Mouse (Mus musculus): ENCODE measurements around the gene Megf6. TPM values are rescaled to one million over a fixed set of nuclear protein-coding genes. Genes with fewer than 3 reads are reported as not detected.

The Megf6 gene
- polyA plus RNA-seq, 1 experiment from 2014 or later: 5.8 TPM

DNA sequence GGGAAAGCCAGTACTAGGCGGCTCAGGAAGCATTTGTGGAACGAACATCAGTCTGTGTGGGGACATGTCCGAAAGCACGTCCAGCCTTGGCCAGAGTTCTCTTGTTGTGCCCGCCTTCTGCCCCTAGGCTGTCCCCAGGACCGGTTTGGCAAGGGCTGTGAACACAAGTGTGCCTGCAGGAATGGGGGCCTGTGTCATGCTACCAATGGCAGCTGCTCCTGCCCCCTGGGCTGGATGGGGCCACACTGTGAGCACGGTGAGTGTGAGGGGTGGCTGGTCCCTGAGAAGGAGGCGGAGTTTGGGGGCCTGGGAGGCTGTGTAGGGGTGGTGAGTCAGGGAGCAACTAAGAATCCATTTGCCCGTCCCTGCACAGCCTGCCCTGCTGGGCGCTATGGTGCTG is 99.0 kb downstream of the Megf6 start:
- Histone ChIP-seq H3K36me3 (ENCODE audit: poor library complexity, severe bottlenecking) (0 out of 2 replicates have a peak, but pooled peaks cover 3% of the 10 kb centered on the region), H3K27me3 (no peaks in the 10 kb centered on the region), H3K4me3 (no peak overlapping the region), H3K4me2 (no peak overlapping the region), H3K9me3 (replicated peaks) (no peaks in the 10 kb centered on the region), H3K9ac (no peak overlapping the region), H3K4me1 (no peaks in the 10 kb centered on the region), H3K27ac (no peak overlapping the region)
- ATAC-seq: no peak
- WGBS: 59% methylated on average over 10 of the region's 10 CpGs

DNA sequence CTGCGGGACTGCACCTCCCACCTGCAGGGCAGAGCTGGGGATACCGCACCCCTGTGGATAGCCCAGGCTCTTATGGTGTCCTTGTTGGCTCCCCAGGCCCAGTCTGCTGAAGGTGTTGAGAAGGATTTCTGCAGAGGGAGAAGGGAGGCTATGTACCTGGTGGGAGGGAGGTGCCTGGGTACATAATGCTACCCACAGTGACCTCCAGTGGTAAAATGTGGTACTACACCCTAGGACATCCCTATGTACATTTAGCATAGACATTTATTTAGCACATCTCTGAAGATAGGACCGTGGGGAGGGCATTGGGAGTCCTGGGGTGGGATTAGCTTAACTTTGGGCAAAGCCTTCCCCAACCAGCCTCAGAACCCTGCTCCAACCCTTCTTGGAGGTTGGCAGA is 102.5 kb downstream of the Megf6 start:
- Histone ChIP-seq H3K9ac (no peak overlapping the region), H3K4me3 (no peak overlapping the region), H3K4me2 (no peak overlapping the region), H3K27me3 (no peaks in the 10 kb centered on the region), H3K4me1 (no peaks in the 10 kb centered on the region), H3K36me3 (ENCODE audit: poor library complexity, severe bottlenecking) (no peaks in the 10 kb centered on the region), H3K27ac (no peak overlapping the region), H3K9me3 (replicated peaks) (no peaks in the 10 kb centered on the region)
- WGBS: 43% methylated on average over 3 of the region's 3 CpGs
- ATAC-seq: no peak

GRCm38 (mm10) chr4:154279481-154279880 is 109.0 kb downstream of the Megf6 start:
- WGBS: 90% methylated on average over 9 of the region's 9 CpGs
- no peak for ATAC-seq

GRCm38 (mm10) chr4:154283671-154284070 is 113.1 kb downstream of the Megf6 start:
- no peak for ATAC-seq
- WGBS: 83% methylated on average over 7 of the region's 7 CpGs

More at GRCm38 (mm10) chr4:154279481-154279880, 109.0 kb downstream of the Megf6 start:
- H3K27ac ChIP-seq: no peak overlapping the region
- H3K27me3 ChIP-seq: no peaks in the 10 kb centered on the region
- no peak overlapping the region for H3K9ac ChIP-seq
- no peaks in the 10 kb centered on the region for H3K4me1 ChIP-seq
- no peaks in the 10 kb centered on the region for H3K9me3 ChIP-seq (replicated peaks)
- H3K36me3 ChIP-seq (ENCODE audit: poor library complexity, severe bottlenecking): no peaks in the 10 kb centered on the region
- H3K4me3 ChIP-seq: no peak overlapping the region
- H3K4me2 ChIP-seq: no peak overlapping the region

GRCm38 (mm10) chr4:154293735-154294201 is 123.2 kb downstream of the Megf6 start:
- Histone ChIP-seq H3K9ac (no peak overlapping the region), H3K4me1 (no peaks in the 10 kb centered on the region), H3K27ac (no peak overlapping the region), H3K36me3 (ENCODE audit: poor library complexity, severe bottlenecking) (no peaks in the 10 kb centered on the region), H3K27me3 (peaks cover 27% of the 10 kb centered on the region), H3K4me2 (no peak overlapping the region), H3K9me3 (replicated peaks) (no peaks in the 10 kb centered on the region), H3K4me3 (no peak overlapping the region)
- 78% methylated on average over 4 of the region's 4 CpGs for WGBS
- no peak for ATAC-seq

More at GRCm38 (mm10) chr4:154283671-154284070, 113.1 kb downstream of the Megf6 start:
- H3K36me3 ChIP-seq (ENCODE audit: poor library complexity, severe bottlenecking): no peaks in the 10 kb centered on the region
- no peak overlapping the region for H3K27ac ChIP-seq
- H3K4me3 ChIP-seq: no peak overlapping the region
- no peak overlapping the region for H3K4me2 ChIP-seq
- no peak overlapping the region for H3K9ac ChIP-seq
- H3K27me3 ChIP-seq: no peaks in the 10 kb centered on the region
- H3K9me3 ChIP-seq (replicated peaks): no peaks in the 10 kb centered on the region
- no peaks in the 10 kb centered on the region for H3K4me1 ChIP-seq

- no peak overlapping the region for H3K27ac ChIP-seq
- H3K4me3 ChIP-seq: no peak overlapping the region
- H3K9me3 ChIP-seq (replicated peaks): no peaks in the 10 kb centered on the region
- no peak overlapping the region for H3K9ac ChIP-seq
- no peaks in the 10 kb centered on the region for H3K36me3 ChIP-seq (ENCODE audit: poor library complexity, severe bottlenecking)
- no peak for ATAC-seq
- no peaks in the 10 kb centered on the region for H3K4me1 ChIP-seq
- peaks cover 32% of the 10 kb centered on the region for H3K27me3 ChIP-seq
- 74% methylated on average over 8 of the region's 8 CpGs for WGBS
- H3K4me2 ChIP-seq: no peak overlapping the region
Observed at GRCm38 (mm10) chr4:154294262-154294731, 123.8 kb downstream of the Megf6 start.

- Histone ChIP-seq H3K9me3 (replicated peaks) (no peaks in the 10 kb centered on the region), H3K4me2 (no peak overlapping the region), H3K27me3 (peaks cover 56% of the 10 kb centered on the region), H3K9ac (no peak overlapping the region), H3K4me1 (peaks cover 9% of the 10 kb centered on the region), H3K27ac (no peak overlapping the region), H3K4me3 (no peak overlapping the region), H3K36me3 (ENCODE audit: poor library complexity, severe bottlenecking) (no peaks in the 10 kb centered on the region)
- no peak for ATAC-seq
- WGBS: 47% methylated on average over 9 of the region's 9 CpGs
Observed at GRCm38 (mm10) chr4:154297761-154298160, 127.2 kb downstream of the Megf6 start.

DNA sequence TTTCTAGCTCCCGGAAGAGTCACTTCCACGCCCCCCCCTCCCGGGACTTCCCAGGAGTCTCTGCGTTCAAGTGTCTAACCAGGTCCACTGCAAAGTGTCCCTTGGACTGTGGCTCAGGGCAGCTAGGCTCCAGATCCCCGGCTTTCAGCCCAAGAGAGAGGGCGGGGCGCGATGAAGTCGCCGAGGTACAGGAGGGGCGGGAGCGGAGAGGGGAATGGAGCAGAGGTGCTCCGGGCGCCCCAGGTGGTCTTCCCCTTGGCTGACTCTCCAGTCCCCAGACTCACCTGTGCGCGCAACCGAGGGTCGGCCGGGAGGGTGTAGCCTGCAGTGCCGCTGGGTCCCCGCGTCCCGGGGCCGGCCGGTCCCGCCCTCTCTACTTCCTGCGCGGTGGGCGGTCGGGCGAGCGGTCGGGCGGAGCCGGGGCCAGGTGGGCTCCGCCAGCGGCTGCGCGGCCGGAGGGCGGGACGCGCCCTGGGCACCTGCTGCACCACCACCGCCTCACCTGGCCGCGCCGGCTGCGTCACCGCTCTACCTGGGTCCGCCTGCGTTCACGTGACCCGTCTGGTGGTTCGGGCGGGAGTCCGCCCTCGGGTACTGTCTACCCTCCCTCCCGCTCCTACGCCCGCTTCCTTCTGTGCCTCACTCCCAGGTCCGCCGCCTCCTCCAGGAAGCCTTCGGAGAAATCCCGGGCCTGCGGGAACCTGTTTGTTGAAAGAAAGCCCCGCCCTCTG is 129.2 kb downstream of the Megf6 start:
- H3K4me3 ChIP-seq: peak overlapping the region; percentile 45
- no peaks in the 10 kb centered on the region for H3K36me3 ChIP-seq (ENCODE audit: poor library complexity, severe bottlenecking)
- peak overlapping the region; percentile 47 for H3K9ac ChIP-seq
- 2% methylated on average over 42 of the region's 66 CpGs for WGBS
- H3K4me2 ChIP-seq: peak overlapping the region; percentile 82
- peaks cover 56% of the 10 kb centered on the region for H3K27me3 ChIP-seq
- no peak overlapping the region for H3K27ac ChIP-seq
- H3K9me3 ChIP-seq (replicated peaks): no peaks in the 10 kb centered on the region
- H3K4me1 ChIP-seq: peaks cover 9% of the 10 kb centered on the region
- ATAC-seq: no peak

DNA sequence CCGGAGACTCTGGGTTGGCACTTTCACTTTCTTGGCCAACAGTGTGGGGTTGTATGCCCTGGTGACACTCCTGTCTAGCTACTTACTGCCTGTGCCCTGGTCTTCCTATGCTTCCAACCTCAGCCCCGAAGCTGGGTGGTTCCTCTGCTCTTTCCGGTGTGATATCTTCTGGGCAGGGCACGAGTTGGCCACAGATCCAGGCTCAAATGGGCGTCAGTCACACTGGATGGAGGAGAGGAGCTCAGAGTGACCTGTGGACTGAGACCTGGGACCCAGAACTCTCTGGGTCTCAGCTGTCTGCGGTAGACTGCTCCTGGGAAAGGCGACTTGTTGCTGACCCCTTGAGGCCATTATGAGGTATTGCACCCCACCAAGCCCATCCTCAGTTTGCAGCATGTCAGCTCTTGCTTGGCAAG is 130.9 kb downstream of the Megf6 start, which contains the start of gene Arhgef16:
TSS of gene Arhgef16 (minus strand) at position 211 of the 416 bp plus-strand sequence.
- Histone ChIP-seq H3K4me3 (no peak within 1 kb of the TSS), H3K27ac (no peak within 1 kb of the TSS), H3K36me3 (ENCODE audit: poor library complexity, severe bottlenecking) (no peaks in the 10 kb centered on the region), H3K9me3 (replicated peaks) (no peaks in the 10 kb centered on the region), H3K4me1 (peaks cover 9% of the 10 kb centered on the region), H3K4me2 (no peak within 1 kb of the TSS), H3K9ac (no peak within 1 kb of the TSS), H3K27me3 (peaks cover 51% of the 10 kb centered on the region)
- ATAC-seq: no peak
- 30% methylated on average over 7 of the region's 7 CpGs for WGBS

DNA sequence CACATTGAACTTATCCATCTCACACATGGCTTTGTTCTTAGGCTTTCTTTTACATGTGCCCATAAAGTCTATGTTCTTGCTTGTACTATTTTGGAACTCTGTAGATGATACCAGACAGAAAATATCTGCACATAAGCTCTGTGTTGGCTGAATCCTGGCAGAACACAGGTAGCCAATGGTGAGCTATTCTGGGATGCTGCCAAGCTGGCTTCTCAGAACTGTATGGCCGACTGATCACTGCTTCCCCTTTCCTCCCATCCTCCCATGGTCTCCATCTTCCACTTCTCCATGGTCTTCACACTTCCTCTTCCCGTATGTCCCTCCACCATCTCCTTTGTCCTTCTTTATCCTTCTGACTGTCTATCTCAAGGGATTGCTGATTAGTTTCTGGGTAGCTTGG is 138.6 kb downstream of the Megf6 start:
- no peaks in the 10 kb centered on the region for H3K9me3 ChIP-seq (replicated peaks)
- no peak overlapping the region for H3K4me2 ChIP-seq
- no peak overlapping the region for H3K9ac ChIP-seq
- no peaks in the 10 kb centered on the region for H3K27me3 ChIP-seq
- no peaks in the 10 kb centered on the region for H3K36me3 ChIP-seq (ENCODE audit: poor library complexity, severe bottlenecking)
- no peak overlapping the region for H3K4me3 ChIP-seq
- ATAC-seq: no peak
- peaks cover 18% of the 10 kb centered on the region for H3K4me1 ChIP-seq
- no peak overlapping the region for H3K27ac ChIP-seq
- 90% methylated on average over 2 of the region's 2 CpGs for WGBS

GRCm38 (mm10) chr4:154310576-154311262 is 140.2 kb downstream of the Megf6 start:
- no peaks in the 10 kb centered on the region for H3K27me3 ChIP-seq
- no peak overlapping the region for H3K27ac ChIP-seq
- no peaks in the 10 kb centered on the region for H3K36me3 ChIP-seq (ENCODE audit: poor library complexity, severe bottlenecking)
- H3K4me3 ChIP-seq: no peak overlapping the region
- H3K4me2 ChIP-seq: no peak overlapping the region
- no peaks in the 10 kb centered on the region for H3K9me3 ChIP-seq (replicated peaks)
- no peak overlapping the region for H3K9ac ChIP-seq
- WGBS: 86% methylated on average over 9 of the region's 9 CpGs
- peaks cover 18% of the 10 kb centered on the region for H3K4me1 ChIP-seq
- ATAC-seq: no peak

- Histone ChIP-seq H3K4me1 (peaks cover 18% of the 10 kb centered on the region), H3K4me3 (no peak overlapping the region), H3K27me3 (no peaks in the 10 kb centered on the region), H3K4me2 (no peak overlapping the region), H3K36me3 (ENCODE audit: poor library complexity, severe bottlenecking) (peaks cover 2% of the 10 kb centered on the region; the same call in 1 of the 2 replicates), H3K27ac (peak overlapping the region; percentile 74), H3K9ac (no peak overlapping the region), H3K9me3 (replicated peaks) (no peaks in the 10 kb centered on the region)
- peak; percentile 42; the same call in 1 of the 2 replicates for ATAC-seq
- WGBS: 86% methylated on average over 2 of the region's 2 CpGs
Observed at GRCm38 (mm10) chr4:154312143-154312812, 141.7 kb downstream of the Megf6 start.
